Mouse (Mus musculus) stomach, postnatal 0 days (tissue): ENCODE data around the gene Pafah1b1. TPM values are rescaled to one million over a fixed set of nuclear protein-coding genes. Genes with fewer than 3 reads are reported as not detected.

Experiments used
- ATAC-seq: fragments of 200-750 bp; cut with Nextera tagmentation; 2 replicates; pipeline ENCODE4 v1.8.0; 2017; ENCODE audit not compliant: low FRiP score, low TSS enrichment
- DNase-seq: peaks from one replicate; pipeline ENCODE4 v3.0.0-alpha.2; 2016; ENCODE audit warnings: low spot score
- H3K27ac ChIP-seq: fragments of 300-500 bp; sonication (generic); replicated peaks from 2 replicates; pipeline ENCODE4 v1.5.1; 2014; ENCODE audit warnings: mild to moderate bottlenecking, control low read depth
- H3K27me3 ChIP-seq: fragments of 300-500 bp; sonication (generic); 2 replicates; pipeline ENCODE4 v1.6.1; 2014; ENCODE audit warnings: low read length; ENCODE audit not compliant: control insufficient read depth, insufficient read depth
- H3K36me3 ChIP-seq: fragments of 300-500 bp; sonication (generic); 2 replicates; pipeline ENCODE4 v1.6.1; 2014; ENCODE audit warnings: low read length, mixed read lengths; ENCODE audit not compliant: control insufficient read depth, insufficient read depth
- H3K4me1 ChIP-seq: fragments of 300-500 bp; sonication (generic); replicated peaks from 2 replicates; pipeline ENCODE4 v1.6.1; 2014; ENCODE audit warnings: antibody characterized with exemption; ENCODE audit not compliant: control insufficient read depth, insufficient read depth
- H3K4me2 ChIP-seq: fragments of 300-500 bp; sonication (generic); replicated peaks from 2 replicates; pipeline ENCODE4 v1.6.1; 2014; ENCODE audit warnings: low read depth, mild to moderate bottlenecking, control low read depth, moderate library complexity
- H3K4me3 ChIP-seq: fragments of 300-500 bp; sonication (generic); 2 replicates; pipeline ENCODE4 v1.5.1; 2014; ENCODE audit warnings: low read depth, low read length, control low read depth
- H3K9ac ChIP-seq: fragments of 300-500 bp; sonication (generic); 2 replicates; pipeline ENCODE4 v1.6.1; 2014; ENCODE audit warnings: mild to moderate bottlenecking, low read length, control low read depth, mixed read lengths
- H3K9me3 ChIP-seq: fragments of 300-500 bp; sonication (generic); 2 replicates; pipeline ENCODE4 v1.6.1; 2016; ENCODE audit warnings: low read length; ENCODE audit not compliant: control insufficient read depth
- CTCF ChIP-seq: IDR thresholded peaks from 2 replicates; pipeline ENCODE4 v1.5.1; 2016; ENCODE audit warnings: antibody characterized with exemption, low read depth, mild to moderate bottlenecking, moderate library complexity
- EP300 ChIP-seq: optimal IDR thresholded peaks from 2 replicates; pipeline ENCODE3; 2016; ENCODE audit warnings: antibody characterized with exemption
- WGBS: fragments of 180-500 bp; shearing (Covaris S2); extraction: QIAGEN DNeasy Blood & Tissue Kit; methylation state at CpG from one replicate; pipeline ENCODE4 v1.1.7; 2014; 5-methylcytosine and 5-hydroxymethylcytosine counted together
- polyA plus RNA-seq: library from polyadenylated mRNA; unstranded; fragments of >200 nt; fragmentation: Nextera tagmentation; extraction: Ambion mirVana; gene quantifications from 2 replicates; pipeline ENCODE4 v1.2.1, GENCODE M21; 2015

Pafah1b1 gene
- 47.5 and 51.7 TPM in 2 replicates for polyA plus RNA-seq

DNA sequence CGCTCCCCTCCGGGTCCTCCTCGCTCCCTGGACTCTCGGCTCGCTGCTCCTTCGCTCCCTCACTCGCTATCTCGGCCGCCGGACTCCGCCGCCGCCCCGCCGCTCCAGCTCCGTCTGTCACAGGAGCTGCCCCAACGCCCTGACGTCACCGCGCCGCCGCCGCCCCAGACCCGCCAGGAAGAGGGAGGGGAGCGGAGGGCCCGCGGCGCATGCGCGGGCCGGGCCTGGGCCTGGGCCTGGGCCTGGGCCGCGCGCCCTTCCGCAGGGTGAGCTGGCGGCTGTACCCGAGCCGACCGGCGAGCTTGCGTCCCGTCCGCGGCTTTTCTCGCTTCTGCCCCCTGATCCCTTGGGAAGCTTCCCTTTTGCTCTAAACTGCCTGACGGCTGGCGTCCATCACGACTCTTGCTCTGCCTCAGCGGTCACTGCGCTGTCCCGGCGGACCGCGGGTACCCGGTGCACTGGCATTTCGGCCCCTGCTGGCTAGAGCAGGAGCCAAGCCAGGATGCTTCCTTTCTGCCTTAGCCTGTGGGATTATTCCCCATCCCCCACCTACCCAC is at the start of gene Pafah1b1:
TSS of gene Pafah1b1 (minus strand) at position 436 of the 557 bp plus-strand sequence.
- peak within 1 kb of the TSS; percentile 96 for H3K9ac ChIP-seq
- TF ChIP-seq CTCF = peak; percentile 56
- no peak for TF ChIP-seq EP300
- H3K4me1 ChIP-seq = no peaks in the 10 kb centered on the region; the same call in 1 of the 2 replicates
- no peaks in the 10 kb centered on the region for H3K36me3 ChIP-seq
- no peaks in the 10 kb centered on the region for H3K27me3 ChIP-seq
- peak within 1 kb of the TSS; percentile 100 for H3K27ac ChIP-seq
- peak within 1 kb of the TSS; percentile 75 for H3K4me2 ChIP-seq
- ATAC-seq = peak; percentile 99
- peak; percentile 97 for DNase-seq
- 0% methylated on average over 32 of the region's 56 CpGs for WGBS
- peak within 1 kb of the TSS; percentile 94 for H3K4me3 ChIP-seq
- no peaks in the 10 kb centered on the region for H3K9me3 ChIP-seq

DNA sequence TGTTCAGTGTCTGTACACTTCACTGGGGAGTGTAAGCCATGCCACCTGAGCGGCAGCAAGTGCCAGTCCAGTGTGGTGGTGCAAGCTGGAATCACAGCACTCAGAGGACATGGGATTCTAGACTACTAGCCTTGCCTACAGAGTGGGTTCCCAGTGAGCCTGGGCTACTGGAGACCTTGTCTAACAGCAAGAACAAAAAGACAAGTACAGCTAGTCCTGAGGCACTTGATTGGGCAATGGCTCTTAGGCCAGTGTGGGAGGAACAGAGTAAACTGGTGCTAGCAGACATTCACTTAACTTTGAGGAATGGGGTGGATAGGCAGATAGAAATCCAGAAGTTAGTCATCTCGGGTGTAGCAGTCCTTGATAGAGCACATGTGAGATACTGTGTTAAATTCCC is 47.9 kb upstream of the Pafah1b1 start:
- no peaks in the 10 kb centered on the region for H3K9me3 ChIP-seq
- no peak for ATAC-seq
- H3K4me3 ChIP-seq = no peak overlapping the region
- 0 out of 2 replicates have a peak, but pooled peaks cover 4% of the 10 kb centered on the region for H3K36me3 ChIP-seq
- no peaks in the 10 kb centered on the region for H3K27me3 ChIP-seq
- no peaks in the 10 kb centered on the region for H3K4me1 ChIP-seq
- no peak for DNase-seq
- H3K4me2 ChIP-seq = no peak overlapping the region
- H3K9ac ChIP-seq = no peak overlapping the region
- WGBS = 86% methylated on average over 2 of the region's 2 CpGs
- TF ChIP-seq CTCF = no peak
- H3K27ac ChIP-seq = no peak overlapping the region

DNA sequence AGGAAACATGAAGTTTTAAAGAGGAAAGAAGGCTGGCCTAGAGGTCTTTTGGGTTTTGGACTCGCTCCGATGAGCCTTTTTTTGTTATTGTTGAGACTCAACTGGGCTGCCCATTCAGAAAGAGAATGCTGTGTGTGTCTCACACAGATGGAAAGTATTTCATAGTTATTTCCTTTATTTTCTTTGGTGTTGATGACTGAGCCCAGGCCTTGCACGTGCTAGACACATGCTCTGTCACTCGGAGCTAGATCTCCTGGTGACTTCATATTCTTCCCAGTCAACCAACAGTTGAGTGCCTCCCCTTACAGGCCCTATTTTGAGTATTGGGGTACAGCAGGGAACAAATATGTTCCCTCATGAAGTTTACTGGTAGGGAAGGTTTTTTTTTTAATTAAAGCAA is 47.2 kb upstream of the Pafah1b1 start:
- H3K4me3 ChIP-seq = peak overlapping the region; percentile 61; the same call in 1 of the 2 replicates
- DNase-seq = no peak
- H3K9me3 ChIP-seq = no peaks in the 10 kb centered on the region
- H3K4me1 ChIP-seq = no peaks in the 10 kb centered on the region
- H3K4me2 ChIP-seq = peak overlapping the region; percentile 62
- H3K27ac ChIP-seq = no peak overlapping the region
- ATAC-seq = no peak
- 73% methylated on average over 4 of the region's 4 CpGs for WGBS
- H3K9ac ChIP-seq = no peak overlapping the region
- 0 out of 2 replicates have a peak, but pooled peaks cover 4% of the 10 kb centered on the region for H3K36me3 ChIP-seq
- no peak for TF ChIP-seq EP300
- TF ChIP-seq CTCF = no peak
- no peaks in the 10 kb centered on the region for H3K27me3 ChIP-seq

DNA sequence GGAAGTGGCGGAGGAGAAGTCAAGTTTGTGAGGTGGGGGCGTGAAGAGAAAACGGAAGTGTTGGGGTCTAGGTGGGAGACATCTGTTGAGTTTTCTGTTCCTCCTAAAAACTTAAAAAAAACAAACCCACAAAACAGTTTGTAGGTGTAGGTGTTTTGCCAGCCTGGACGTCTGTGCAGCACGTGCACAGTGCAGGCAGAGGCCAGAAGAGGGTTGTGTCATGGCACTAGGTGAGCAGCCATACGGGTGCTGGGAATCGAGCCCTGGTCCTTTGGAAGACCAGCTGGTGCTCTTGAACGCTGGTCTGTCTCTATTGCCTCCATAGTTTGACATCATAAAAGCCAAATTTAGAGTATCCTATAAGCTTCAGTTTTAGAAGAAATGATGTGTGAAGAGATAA is 46.8 kb upstream of the Pafah1b1 start:
- DNase-seq (no peak), ATAC-seq (no peak)
- 12% methylated on average over 8 of the region's 8 CpGs for WGBS

DNA sequence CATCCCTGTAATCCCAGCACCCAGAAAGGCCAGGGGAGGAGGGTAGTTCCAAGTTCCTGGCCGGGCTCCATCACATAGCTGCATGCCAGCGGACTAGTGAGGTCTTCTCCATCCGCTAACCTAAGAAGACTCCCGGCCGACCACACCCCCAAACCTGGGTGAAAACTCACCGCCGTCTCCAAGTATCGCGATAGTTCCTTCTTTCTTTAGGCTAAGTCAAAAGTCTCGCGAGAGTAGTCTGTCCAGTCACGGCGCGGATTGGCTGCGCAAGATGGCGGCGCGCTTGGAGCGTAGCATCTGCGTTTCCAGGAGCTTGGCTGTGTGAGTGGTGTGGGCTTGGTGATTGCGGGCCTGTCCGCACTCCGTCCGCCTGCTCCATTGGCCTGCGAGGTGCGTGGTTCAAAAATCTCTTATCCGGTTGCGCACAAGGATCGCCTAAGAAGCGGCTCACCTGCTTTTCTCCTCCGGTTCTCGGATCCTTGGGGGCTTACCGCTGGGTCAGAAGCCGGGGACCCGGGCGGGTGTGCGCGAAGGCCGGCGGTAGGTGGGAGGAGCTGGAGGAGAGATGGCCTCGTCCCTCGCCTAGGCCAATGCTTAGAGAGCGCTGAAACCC is 46.2 kb upstream of the Pafah1b1 start, which contains the start of gene Mettl16:
TSS of gene Mettl16 (plus strand) at position 236 of the 613 bp plus-strand sequence.
- peak within 1 kb of the TSS; percentile 61 for H3K4me3 ChIP-seq
- under 1% methylated on average over 43 of the region's 43 CpGs for WGBS

More for the DNA sequence above, 46.8 kb upstream of the Pafah1b1 start:
- Histone ChIP-seq H3K27ac (peak overlapping the region; percentile 91), H3K4me2 (peak overlapping the region; percentile 62), H3K4me1 (no peaks in the 10 kb centered on the region), H3K36me3 (0 out of 2 replicates have a peak, but pooled peaks cover 4% of the 10 kb centered on the region), H3K4me3 (peak overlapping the region; percentile 61), H3K9ac (peak overlapping the region; percentile 78), H3K9me3 (no peaks in the 10 kb centered on the region), H3K27me3 (no peaks in the 10 kb centered on the region)
- TF ChIP-seq EP300 (no peak), CTCF (no peak)

DNA sequence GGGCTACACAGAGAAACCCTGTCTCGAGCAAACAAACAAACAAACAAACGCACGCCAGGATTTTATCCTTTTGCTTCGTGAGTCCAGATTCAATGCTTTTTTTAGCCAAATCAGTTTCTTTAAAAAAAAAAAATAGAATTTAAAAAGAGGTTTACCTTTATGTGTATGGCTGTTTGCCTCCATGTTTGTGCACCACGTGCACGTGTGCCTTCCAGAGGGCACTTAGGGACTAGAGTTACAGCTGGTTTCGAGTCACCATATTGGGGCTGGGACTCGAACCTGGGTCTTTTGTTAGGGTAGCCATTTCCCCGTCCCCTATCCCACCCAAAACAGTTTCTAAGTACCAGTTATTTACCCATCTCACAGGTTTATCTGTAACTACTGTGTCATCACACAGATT is 45.6 kb upstream of the Pafah1b1 start:
- H3K27ac ChIP-seq = no peak overlapping the region

More for the DNA sequence above, 46.2 kb upstream of the Pafah1b1 start, which contains the start of gene Mettl16:
- H3K27ac ChIP-seq = peak within 1 kb of the TSS; percentile 91
- H3K36me3 ChIP-seq = 0 out of 2 replicates have a peak, but pooled peaks cover 4% of the 10 kb centered on the region
- ATAC-seq (peak; percentile 98), DNase-seq (peak; percentile 93)
- peak within 1 kb of the TSS; percentile 78 for H3K9ac ChIP-seq
- TF ChIP-seq CTCF = no peak
- peak; percentile 99 for TF ChIP-seq EP300
- H3K4me1 ChIP-seq = no peaks in the 10 kb centered on the region
- peak within 1 kb of the TSS; percentile 62 for H3K4me2 ChIP-seq
- no peaks in the 10 kb centered on the region for H3K27me3 ChIP-seq
- no peaks in the 10 kb centered on the region for H3K9me3 ChIP-seq

More for the DNA sequence above, 45.6 kb upstream of the Pafah1b1 start:
- DNase-seq (no peak), ATAC-seq (no peak)
- Histone ChIP-seq H3K4me3 (peak overlapping the region; percentile 61), H3K36me3 (0 out of 2 replicates have a peak, but pooled peaks cover 4% of the 10 kb centered on the region), H3K4me2 (peak overlapping the region; percentile 62), H3K9ac (peak overlapping the region; percentile 50; the same call in 1 of the 2 replicates), H3K4me1 (no peaks in the 10 kb centered on the region), H3K9me3 (no peaks in the 10 kb centered on the region), H3K27me3 (no peaks in the 10 kb centered on the region)
- no peak for TF ChIP-seq EP300
- TF ChIP-seq CTCF = no peak
- 81% methylated on average over 9 of the region's 9 CpGs for WGBS
